Mouse (Mus musculus) megakaryocyte, embryonic 14.5 days (primary cell): ENCODE measurements around the gene Cd320. TPM values are rescaled to one million over a fixed set of nuclear protein-coding genes. Genes with fewer than 3 reads are reported as not detected.
A peak's percentile ranks its signal among the peaks of the same experiment; 100 is the strongest.

Experiments used
- H3K27me3 ChIP-seq: replicated peaks from 2 replicates; pipeline ENCODE3; 2012; ENCODE audit warnings: inconsistent platforms
- H3K36me3 ChIP-seq: replicated peaks from 2 replicates; pipeline ENCODE3; 2012; ENCODE audit warnings: low read length, inconsistent platforms, mixed read lengths
- H3K4me1 ChIP-seq: 2 replicates; pipeline ENCODE4 v1.6.1; 2012; ENCODE audit warnings: inconsistent platforms
- H3K4me3 ChIP-seq: replicated peaks from 2 replicates; pipeline ENCODE3; 2012; ENCODE audit warnings: moderate library complexity, mild to moderate bottlenecking, inconsistent platforms
- H3K9me3 ChIP-seq: 2 replicates; pipeline ENCODE4 v1.6.1; 2012; ENCODE audit warnings: inconsistent platforms
- FLI1 ChIP-seq: IDR thresholded peaks from 2 replicates; pipeline ENCODE4 v1.6.1; 2012; ENCODE audit warnings: low read length, inconsistent platforms, mixed read lengths
- GATA1 ChIP-seq: IDR thresholded peaks from 3 replicates; pipeline ENCODE4 v1.6.1; 2012; ENCODE audit warnings: mixed read lengths, low read length, inconsistent platforms, borderline replicate concordance
- polyA plus RNA-seq: library from polyadenylated mRNA; stranded (reverse); fragments of >175 nt; gene quantifications from 2 replicates; pipeline ENCODE4 v1.2.3, GENCODE M21; 2012; ENCODE audit warnings: low replicate concordance; ENCODE audit not compliant: insufficient read depth

Cd320 gene
- polyA plus RNA-seq: 16.0 and 94.0 TPM in 2 replicates

GRCm38 (mm10) chr17:33842966-33843795 lies at the start of gene Cd320:
Gene Cd320, plus strand, starts transcription at chr17:33843091.
- peaks cover 37% of the 10 kb centered on the region for H3K4me1 ChIP-seq
- peaks cover 34% of the 10 kb centered on the region for H3K36me3 ChIP-seq
- TF ChIP-seq GATA1 (no peak), FLI1 (no peak)
- peak within 1 kb of the TSS; percentile 96 for H3K4me3 ChIP-seq
- H3K27me3 ChIP-seq: no peaks in the 10 kb centered on the region
- no peaks in the 10 kb centered on the region for H3K9me3 ChIP-seq

- Histone ChIP-seq H3K4me3 (no peak overlapping the region), H3K4me1 (peaks cover 5% of the 10 kb centered on the region; the same call in 1 of the 2 replicates), H3K36me3 (no peaks in the 10 kb centered on the region), H3K27me3 (no peaks in the 10 kb centered on the region), H3K9me3 (no peaks in the 10 kb centered on the region)
- TF ChIP-seq GATA1 (no peak), FLI1 (no peak)
Measured at GRCm38 (mm10) chr17:33798306-33798705, 44.6 kb upstream of the Cd320 start.

- Histone ChIP-seq H3K4me1 (peaks cover 7% of the 10 kb centered on the region), H3K36me3 (no peaks in the 10 kb centered on the region), H3K27me3 (no peaks in the 10 kb centered on the region), H3K9me3 (no peaks in the 10 kb centered on the region), H3K4me3 (no peak overlapping the region)
- TF ChIP-seq FLI1: no peak
- no peak for TF ChIP-seq GATA1
Measured at GRCm38 (mm10) chr17:33799277-33799676, 43.6 kb upstream of the Cd320 start.

GRCm38 (mm10) chr17:33802221-33802620 lies 40.7 kb upstream of the Cd320 start:
- no peaks in the 10 kb centered on the region for H3K9me3 ChIP-seq
- no peak overlapping the region for H3K4me3 ChIP-seq
- H3K36me3 ChIP-seq: no peaks in the 10 kb centered on the region
- TF ChIP-seq FLI1: no peak
- TF ChIP-seq GATA1: no peak
- H3K27me3 ChIP-seq: peaks cover 5% of the 10 kb centered on the region
- H3K4me1 ChIP-seq: peaks cover 12% of the 10 kb centered on the region

- TF ChIP-seq FLI1: no peak
- no peak for TF ChIP-seq GATA1
- Histone ChIP-seq H3K9me3 (no peaks in the 10 kb centered on the region), H3K4me3 (no peak overlapping the region), H3K4me1 (peaks cover 11% of the 10 kb centered on the region), H3K36me3 (no peaks in the 10 kb centered on the region), H3K27me3 (peaks cover 5% of the 10 kb centered on the region)
Measured at GRCm38 (mm10) chr17:33804205-33804604, 38.7 kb upstream of the Cd320 start.

- Histone ChIP-seq H3K36me3 (no peaks in the 10 kb centered on the region), H3K4me3 (no peak overlapping the region)
- TF ChIP-seq FLI1: no peak
- TF ChIP-seq GATA1: no peak
Measured at GRCm38 (mm10) chr17:33804745-33805144, 38.1 kb upstream of the Cd320 start.

GRCm38 (mm10) chr17:33807181-33807888 lies 35.6 kb upstream of the Cd320 start:
- TF ChIP-seq GATA1 (no peak), FLI1 (no peak)
- Histone ChIP-seq H3K4me3 (no peak overlapping the region), H3K36me3 (no peaks in the 10 kb centered on the region), H3K4me1 (peaks cover 29% of the 10 kb centered on the region), H3K9me3 (no peaks in the 10 kb centered on the region), H3K27me3 (peaks cover 5% of the 10 kb centered on the region)

More at GRCm38 (mm10) chr17:33804745-33805144, 38.1 kb upstream of the Cd320 start:
- Histone ChIP-seq H3K27me3 (peaks cover 5% of the 10 kb centered on the region), H3K9me3 (no peaks in the 10 kb centered on the region), H3K4me1 (peaks cover 7% of the 10 kb centered on the region)

- H3K9me3 ChIP-seq: no peaks in the 10 kb centered on the region
- no peaks in the 10 kb centered on the region for H3K36me3 ChIP-seq
- H3K4me1 ChIP-seq: peaks cover 38% of the 10 kb centered on the region
- no peak for TF ChIP-seq FLI1
- TF ChIP-seq GATA1: no peak
- no peak overlapping the region for H3K4me3 ChIP-seq
- H3K27me3 ChIP-seq: peaks cover 5% of the 10 kb centered on the region
Measured at GRCm38 (mm10) chr17:33808192-33808591, 34.7 kb upstream of the Cd320 start.

- Histone ChIP-seq H3K9me3 (no peaks in the 10 kb centered on the region), H3K27me3 (peaks cover 5% of the 10 kb centered on the region), H3K4me3 (peak within 1 kb of the TSS; percentile 92), H3K4me1 (peaks cover 36% of the 10 kb centered on the region), H3K36me3 (no peaks in the 10 kb centered on the region)
- TF ChIP-seq FLI1 (no peak), GATA1 (no peak)
Measured at GRCm38 (mm10) chr17:33810334-33811141, 32.4 kb upstream of the Cd320 start, which contains the start of gene Kank3. Gene Kank3, plus strand, starts transcription at chr17:33810519.
